Mouse (Mus musculus) retina, embryonic 14.5 days (tissue): ENCODE measurements around the gene Art1.

Source experiments
- DNase-seq: peaks from one replicate; pipeline ENCODE4 v3.0.0-alpha.2; 2015; ENCODE audit warnings: low spot score

The Art1 gene

GRCm38 (mm10) chr7:102109171-102109570 is 7.6 kb downstream of the Art1 start, which contains the start of gene Art5:
Gene Art5, minus strand, starts transcription at chr7:102109489.
- DNase-seq: no peak

- no peak for DNase-seq
Observed at GRCm38 (mm10) chr7:102109746-102110145, 8.2 kb downstream of the Art1 start.

- no peak for DNase-seq
Observed at GRCm38 (mm10) chr7:102113151-102113729, 11.7 kb downstream of the Art1 start.

DNA sequence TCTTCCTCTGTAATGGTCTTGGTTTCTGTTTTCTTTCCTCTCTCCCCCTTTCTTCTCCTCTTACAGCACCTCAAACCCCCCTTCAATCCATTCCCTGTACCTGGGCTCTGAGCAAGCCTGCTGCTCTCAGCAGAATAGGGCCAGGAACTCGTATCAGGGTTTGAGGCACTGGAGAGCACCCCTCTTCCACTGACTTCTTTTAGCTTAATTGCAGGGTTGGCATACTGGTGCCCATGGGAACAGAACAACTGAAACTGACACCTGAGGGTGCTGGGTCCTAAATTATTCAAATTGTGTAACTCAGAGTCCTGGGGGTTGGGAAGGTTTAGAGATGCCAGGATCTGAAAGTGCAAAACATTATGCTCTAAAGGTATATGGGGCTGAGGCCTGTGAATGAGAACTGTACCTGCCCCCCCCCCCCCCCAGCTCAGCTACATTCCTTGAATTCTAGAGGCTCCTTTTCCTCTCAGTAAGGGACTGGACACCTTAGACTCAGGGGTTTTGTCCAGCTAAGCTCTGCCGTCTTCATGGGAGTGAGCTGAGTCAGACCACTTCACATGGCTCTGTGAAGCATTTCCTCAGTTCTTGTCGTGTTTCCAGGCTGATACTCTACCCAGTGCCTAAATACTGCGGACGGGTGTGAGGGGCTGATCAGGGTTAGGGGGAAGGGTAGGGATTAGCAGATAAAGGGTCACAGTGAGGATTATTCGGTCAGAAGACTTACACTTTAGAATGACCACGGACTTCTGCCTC is 15.2 kb downstream of the Art1 start, which contains the start of gene Chrna10:
Chrna10 (minus strand) TSS at position 250 of the 753 bp plus-strand sequence.
- no peak for DNase-seq

GRCm38 (mm10) chr7:102117382-102117781 is 15.8 kb downstream of the Art1 start:
- no peak for DNase-seq

- no peak for DNase-seq
Observed at GRCm38 (mm10) chr7:102120326-102120725, 18.8 kb downstream of the Art1 start.

GRCm38 (mm10) chr7:102132395-102132794 is 30.9 kb downstream of the Art1 start:
- no peak for DNase-seq

DNA sequence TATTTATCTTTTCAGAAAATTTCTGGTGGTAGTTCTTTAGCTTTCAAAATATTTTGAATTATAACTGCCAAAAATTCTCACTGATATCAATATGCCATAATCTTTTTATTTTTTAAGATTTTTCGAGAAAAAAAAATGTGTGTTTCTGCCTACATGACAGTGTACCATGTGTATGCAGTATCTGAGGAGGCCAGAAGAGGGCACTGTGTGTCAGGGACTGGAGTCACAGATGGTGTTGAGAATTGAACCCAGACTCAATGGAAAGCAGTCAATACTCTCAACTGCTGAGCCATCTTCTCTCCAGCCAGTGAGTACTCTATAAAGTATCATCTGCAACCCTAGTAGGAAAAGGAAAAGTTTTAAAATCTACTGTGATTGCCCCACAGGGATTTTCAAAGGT is 35.9 kb downstream of the Art1 start:
- DNase-seq: peak; percentile 52

DNA sequence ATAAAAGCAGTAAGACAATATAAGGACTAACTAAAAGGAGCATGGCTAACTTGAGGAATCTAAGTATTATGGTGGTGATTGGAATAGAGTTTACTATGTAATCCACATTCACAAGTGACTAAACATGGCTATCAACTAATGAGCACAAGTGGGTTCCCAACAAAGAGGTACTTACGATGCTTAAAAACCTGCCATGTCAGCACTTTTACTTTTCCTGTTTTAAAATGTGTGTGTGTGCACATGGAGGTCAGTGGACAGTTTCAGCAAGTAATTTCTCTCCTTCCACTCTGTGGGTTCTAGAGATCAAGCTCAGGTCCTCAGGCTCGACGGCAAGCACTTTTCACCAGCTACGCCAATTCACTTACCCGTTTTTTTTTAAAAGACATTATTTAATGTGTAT is 36.4 kb downstream of the Art1 start:
- DNase-seq: no peak

DNA sequence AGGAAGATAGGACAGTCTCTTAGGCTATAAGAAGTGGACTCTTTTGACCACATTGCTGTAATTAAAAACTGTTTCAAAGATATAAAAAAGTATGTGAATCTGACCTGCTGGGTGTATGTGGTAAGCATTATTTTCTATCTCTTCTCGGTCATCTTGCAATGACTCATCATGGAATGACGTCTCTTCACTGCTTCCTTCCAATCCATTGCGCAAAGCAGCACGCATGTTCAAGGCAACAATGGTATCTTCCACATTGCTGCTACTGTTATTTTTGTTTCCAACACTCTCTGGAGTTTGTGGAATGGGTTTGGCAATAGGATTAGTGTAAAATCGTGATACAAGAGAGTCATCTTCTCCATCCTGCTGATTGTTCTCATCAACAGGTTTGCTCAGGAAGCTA is 52.1 kb downstream of the Art1 start:
- DNase-seq: no peak
